ENCODE assay signal across 8 mouse cellular contexts in the genomic region with DNA sequence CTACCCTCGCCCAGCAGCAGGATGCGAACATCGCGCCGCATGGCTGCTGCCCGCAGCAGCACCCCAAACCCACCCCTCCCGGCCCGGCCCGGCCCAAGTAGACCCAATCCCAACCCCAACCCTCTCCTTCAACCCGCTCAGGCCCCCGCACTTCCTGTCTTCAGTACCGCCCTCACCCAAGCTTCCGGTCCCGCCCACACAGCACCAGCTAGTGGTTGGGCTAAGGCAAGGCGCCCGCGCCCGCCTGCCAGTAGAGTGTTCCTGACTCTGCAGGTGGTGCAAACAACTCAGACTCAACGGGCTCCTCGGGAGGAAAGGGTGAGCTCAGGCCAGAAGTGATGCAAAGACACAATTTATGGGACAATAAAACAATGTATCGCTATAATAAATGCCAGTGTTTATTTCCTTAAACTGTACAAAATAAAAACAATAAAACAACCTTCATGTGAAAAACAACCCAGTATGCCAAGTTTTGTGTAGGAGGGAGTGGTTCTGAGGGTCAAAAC. TPM values are rescaled to one million over a fixed set of nuclear protein-coding genes. Genes with fewer than 3 reads are reported as not detected.
DNase-seq lines count a peak whose midpoint lies in the region; ATAC-seq and TF ChIP-seq lines count a peak whose summit lies in the region.

TSS of gene Rhot2 (minus strand) at position 456 of the 506 bp plus-strand sequence.

- peak within 1 kb of the TSS; percentile 79 for H3K27ac ChIP-seq in MEL (ENCODE audit: control insufficient read depth, low read depth, low read length)
- peak within 1 kb of the TSS; percentile 59 for H3K27ac ChIP-seq in cerebellum, adult 2 months (ENCODE audit: insufficient read depth, low read length)
- peak within 1 kb of the TSS; percentile 81 for H3K27ac ChIP-seq in lung, postnatal 0 days (ENCODE audit: low read length)

- 0 out of 4 replicates have a peak, but pooled peaks of 1 of the 2 experiments have one; percentile 20 for TF ChIP-seq EP300 in MEL (IDR thresholded peaks at IDR 0.05; ENCODE audit: low read depth in 1 of 2, low read length in 2 of 2)
- TF ChIP-seq EP300 in lung, postnatal 0 days (IDR thresholded peaks at IDR 0.05) = no peak

- H3K4me1 ChIP-seq in MEL (ENCODE audit: control insufficient read depth in 1 of 2, insufficient read depth in 2 of 2, low read length in 2 of 2) = peaks cover 3 to 15% of the 10 kb centered on the region in 2 experiments; a peak in 3 of 4 replicates
- H3K4me1 ChIP-seq in cerebellum, adult 2 months (ENCODE audit: control insufficient read depth, insufficient read depth, low read length) = peaks cover 12% of the 10 kb centered on the region
- 0 out of 2 replicates have a peak, but pooled peaks cover 4% of the 10 kb centered on the region for H3K4me1 ChIP-seq in lung, postnatal 0 days (ENCODE audit: insufficient read depth, low read depth, low read length)

- no peak for TF ChIP-seq RAD21 in MEL (IDR thresholded peaks at IDR 0.05; ENCODE audit: low read depth, low read length)

- no peaks in the 10 kb centered on the region for H3K9me3 ChIP-seq in MEL (replicated peaks; ENCODE audit: insufficient read depth, low read length)
- no peaks in the 10 kb centered on the region for H3K9me3 ChIP-seq in lung, postnatal 0 days (ENCODE audit: low read length)

- H3K27me3 ChIP-seq in MEL (ENCODE audit: control insufficient read depth in 1 of 2, insufficient read depth in 2 of 2, low read length in 2 of 2) = no peaks in the 10 kb centered on the region
- H3K27me3 ChIP-seq in cerebellum, adult 2 months (ENCODE audit: control insufficient read depth, insufficient read depth, low read length) = no peaks in the 10 kb centered on the region
- H3K27me3 ChIP-seq in lung, postnatal 0 days (replicated peaks; ENCODE audit: insufficient read depth, low read length) = no peaks in the 10 kb centered on the region

- peak in 1 of 3 experiments; percentile 29; a peak in 2 of 6 replicates for TF ChIP-seq CTCF in MEL (IDR thresholded peaks at IDR 0.05 in 2 of 3, conservative IDR thresholded peaks at IDR 0.05 in 1 of 3; ENCODE audit: control insufficient read depth in 1 of 3, insufficient read depth in 1 of 3, low read depth in 2 of 3, low read length in 3 of 3, poor library complexity in 1 of 3, severe bottlenecking in 1 of 3)
- peak; percentile 27; the same call in 1 of the 2 replicates for TF ChIP-seq CTCF in cerebellum, adult 2 months (IDR thresholded peaks at IDR 0.05; ENCODE audit: borderline replicate concordance, insufficient read depth, low read depth, low read length)
- peak; percentile 81 for TF ChIP-seq CTCF in lung, postnatal 0 days (IDR thresholded peaks at IDR 0.05)

- H3K36me3 ChIP-seq in MEL (ENCODE audit: control insufficient read depth in 1 of 2, insufficient read depth in 2 of 2, low read length in 2 of 2) = peaks cover 0 to 3% of the 10 kb centered on the region in 2 experiments; a peak in 2 of 4 replicates
- H3K36me3 ChIP-seq in lung, postnatal 0 days (ENCODE audit: insufficient read depth, low read length) = peaks cover 13% of the 10 kb centered on the region; the same call in 1 of the 2 replicates

- peaks cover 11% of the 10 kb centered on the region for H3K79me2 ChIP-seq in MEL (ENCODE audit: control insufficient read depth, insufficient read depth, low read length, poor library complexity)

- WGBS in cerebellum, adult 2 months = under 1% methylated on average over 21 of the region's 21 CpGs
- WGBS in lung, postnatal 0 days = 3% methylated on average over 18 of the region's 21 CpGs

- TF ChIP-seq POLR2A in MEL (IDR thresholded peaks at IDR 0.05; ENCODE audit: control insufficient read depth in 1 of 2, insufficient read depth in 1 of 2, low read depth in 1 of 2, low read length in 2 of 2, poor library complexity in 1 of 2) = peak; percentile 90 to 93
- peak; percentile 77; the same call in 1 of the 2 replicates for TF ChIP-seq POLR2A in cerebellum, adult 2 months (IDR thresholded peaks at IDR 0.05; ENCODE audit: borderline replicate concordance, insufficient read depth, low read length)

- H3K4me3 ChIP-seq in MEL (ENCODE audit: control insufficient read depth in 1 of 2, insufficient read depth in 1 of 2, low read depth in 2 of 2, low read length in 2 of 2) = peak within 1 kb of the TSS; percentile 75 to 86
- peak within 1 kb of the TSS; percentile 78 for H3K4me3 ChIP-seq in cerebellum, adult 2 months (replicated peaks; ENCODE audit: insufficient read depth, low read depth, low read length)
- H3K4me3 ChIP-seq in lung, postnatal 0 days (ENCODE audit: low read depth, low read length) = peak within 1 kb of the TSS; percentile 77

- H3K4me2 ChIP-seq in lung, postnatal 0 days (replicated peaks; ENCODE audit: low read depth, low read length) = peak within 1 kb of the TSS; percentile 89

- DNase-seq in MEL (ENCODE audit: low read depth, low spot score) = peak; percentile 96
- peak; percentile 94 to 96 for DNase-seq in cerebellum, adult 2 months
- DNase-seq in forelimb bud, embryonic 11.5 days (ENCODE audit: low read depth, low spot score) = peak; percentile 89
- peak; percentile 97 for DNase-seq in layer of hippocampus, adult 9-11 months
- peak; percentile 98 for DNase-seq in lung, postnatal 0 days (ENCODE audit: low spot score)
- peak; percentile 85 for DNase-seq in ovary, postnatal 14 days (ENCODE audit: low spot score)
- peak; percentile 98 for DNase-seq in thymus, postnatal 14 days

- peak; percentile 90 to 93 for ATAC-seq in hematopoietic stem cell, adult 5-6 weeks (replicated peaks in 1 of 2; ENCODE audit: insufficient read depth in 1 of 2, low FRiP score in 2 of 2, low TSS enrichment in 1 of 2, low read depth in 1 of 2, poor library complexity in 2 of 2, severe bottlenecking in 2 of 2)
- ATAC-seq in lung, postnatal 0 days = peak; percentile 99

- peak within 1 kb of the TSS; percentile 89 for H3K9ac ChIP-seq in MEL (ENCODE audit: control insufficient read depth, low read depth, low read length, poor library complexity, severe bottlenecking)
- H3K9ac ChIP-seq in lung, postnatal 0 days (replicated peaks; ENCODE audit: low read depth) = peak within 1 kb of the TSS; percentile 63

TF ChIP-seq in MEL, 35 proteins besides CTCF, POLR2A, EP300 and RAD21:
- TF ChIP-seq MAX (IDR thresholded peaks at IDR 0.05; ENCODE audit: low read length) (no peak), MAFK (IDR thresholded peaks at IDR 0.05; ENCODE audit: borderline replicate concordance, low read depth, low read length) (no peak), HCFC1 (IDR thresholded peaks at IDR 0.05; ENCODE audit: low read depth, low read length) (peak; percentile 84), KAT2A (conservative IDR thresholded peaks at IDR 0.05; ENCODE audit: low read depth, low read length) (no peak), SIN3A (IDR thresholded peaks at IDR 0.05; ENCODE audit: low read length) (peak; percentile 52), MXI1 (IDR thresholded peaks at IDR 0.05; ENCODE audit: low read depth, low read length) (peak; percentile 54; the same call in 1 of the 2 replicates), ETS1 (IDR thresholded peaks at IDR 0.05; ENCODE audit: low read depth, low read length) (0 out of 2 replicates have a peak, but pooled peaks have one; percentile 30), RCOR1 (IDR thresholded peaks at IDR 0.05; ENCODE audit: low read depth, low read length) (0 out of 2 replicates have a peak, but pooled peaks have one; percentile 10), NELFE (IDR thresholded peaks at IDR 0.05; ENCODE audit: low read depth, low read length) (peak; percentile 78), ZMIZ1 (IDR thresholded peaks at IDR 0.05; ENCODE audit: low read depth, low read length) (peak; percentile 82), MAZ (IDR thresholded peaks at IDR 0.05; ENCODE audit: low read depth, low read length) (peak; percentile 86), TCF12 (IDR thresholded peaks at IDR 0.05; ENCODE audit: low read depth, low read length) (peak; percentile 62), USF2 (IDR thresholded peaks at IDR 0.05; ENCODE audit: borderline replicate concordance in 1 of 2, insufficient read depth in 1 of 2, low read depth in 1 of 2, low read length in 2 of 2) (no peak), POLR2AphosphoS2 (IDR thresholded peaks at IDR 0.05; ENCODE audit: low read length) (peak; percentile 94), UBTF (IDR thresholded peaks at IDR 0.05; ENCODE audit: borderline replicate concordance, insufficient read depth, low read depth, low read length) (no peak), ELF1 (IDR thresholded peaks at IDR 0.05; ENCODE audit: low read depth, low read length) (peak; percentile 78), TBP (IDR thresholded peaks at IDR 0.05; ENCODE audit: low read depth, low read length) (peak; percentile 77)
TF ChIP-seq in MEL: peak in this region for 12.

RNA-seq across cellular contexts. Expression of gene Rhot2, which starts in this region (rescaled TPM):
- 24.9 and 29.1 TPM in 2 replicates for total RNA-seq in MEL (2012; rRNA removed)
- polyA plus RNA-seq in MEL (2012; ENCODE audit: insufficient read depth in 1 of 2, insufficient read length in 2 of 2, low read depth in 1 of 2, low replicate concordance in 2 of 2, missing spikeins in 1 of 2) = 10 to 100 TPM in 1 of 2 experiments, not detected in 1; 54.5 TPM
- polyA plus RNA-seq in cerebellum, adult 2 months (2012; rRNA removed) = 105 and 121 TPM in 2 replicates
- total RNA-seq in hematopoietic stem cell, adult 5-6 weeks (2017) = 24.6 and 27.1 TPM in 2 replicates
- polyA plus RNA-seq in lung, postnatal 0 days (2015; fragmentation: Nextera tagmentation; extraction: Ambion mirVana) = 9.9 and 10.3 TPM in 2 replicates

Comparison
In these comparisons a context has a peak if more than half of its experiments do, and no peak if none do; other contexts are left out.
1. Peak in every context shown above with its lines: DNase-seq, ATAC-seq, H3K4me3 ChIP-seq and H3K27ac ChIP-seq.